Mouse (Mus musculus): ENCODE results near the gene Il18rap. TPM values are rescaled to one million over a fixed set of nuclear protein-coding genes. Genes with fewer than 3 reads are reported as not detected.

Il18rap gene
- polyA plus RNA-seq, 1 experiment: 0.03 TPM

DNA sequence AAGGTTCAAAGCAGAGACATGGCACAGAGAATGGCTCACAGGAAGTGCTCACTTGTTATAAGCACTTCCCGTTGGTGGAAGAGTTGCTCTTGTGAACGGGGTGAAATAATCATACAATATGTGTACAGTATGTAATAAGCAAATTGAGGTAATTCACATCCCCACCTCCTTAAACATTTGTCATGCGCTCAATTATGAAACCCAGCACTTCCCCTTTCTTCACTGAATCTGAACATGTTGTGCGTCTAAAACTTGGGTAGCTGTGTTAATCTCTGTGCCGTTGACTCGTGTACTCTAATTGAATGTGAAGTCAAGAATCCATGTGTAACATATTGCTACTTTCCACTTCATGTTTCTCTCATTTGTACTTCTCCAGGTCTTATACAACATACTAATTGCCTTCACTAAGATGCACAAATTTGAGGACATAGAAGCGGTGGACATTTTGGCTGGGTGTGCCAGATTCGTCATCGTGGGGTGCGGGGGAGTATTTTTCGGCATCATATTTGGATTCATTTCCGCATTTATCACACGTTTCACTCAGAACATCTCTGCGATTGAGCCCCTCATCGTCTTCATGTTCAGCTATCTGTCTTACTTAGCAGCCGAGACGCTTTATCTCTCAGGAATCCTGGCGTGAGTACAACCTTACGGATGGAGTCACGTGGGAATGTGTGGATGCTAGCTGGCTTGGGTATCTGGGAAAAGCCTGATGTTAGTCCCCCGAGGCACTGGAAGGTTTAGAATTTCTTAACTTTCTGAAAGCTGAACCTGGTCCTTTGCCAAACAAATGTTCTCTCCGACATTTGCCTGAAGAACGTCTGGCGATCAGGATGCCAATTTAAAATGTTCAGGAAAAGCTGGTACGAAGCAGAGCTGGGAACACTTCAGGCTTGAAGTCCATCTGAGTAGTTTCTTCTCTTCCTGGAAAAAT is 85.5 kb downstream of the Il18rap start:
- TF ChIP-seq CTCF (IDR thresholded peaks at IDR 0.05; ENCODE audit: borderline replicate concordance, insufficient read depth, low read depth, low read length) (no peak), POLR2A (IDR thresholded peaks at IDR 0.05; ENCODE audit: borderline replicate concordance, insufficient read depth, low read length) (no peak)
- H3K27ac ChIP-seq (ENCODE audit: insufficient read depth, low read length): no peak overlapping the region
- no peaks in the 10 kb centered on the region for H3K27me3 ChIP-seq (ENCODE audit: control insufficient read depth, insufficient read depth, low read length)
- no peak for DNase-seq
- no peaks in the 10 kb centered on the region; the same call in 1 of the 2 replicates for H3K4me1 ChIP-seq (ENCODE audit: control insufficient read depth, insufficient read depth, low read length)
- WGBS: 54% methylated on average over 25 of the region's 25 CpGs
- no peak overlapping the region for H3K4me3 ChIP-seq (replicated peaks; ENCODE audit: insufficient read depth, low read depth, low read length)

Other genes starting within 250 kb of the Il18rap start
- gene Il1rl2, start 190.8 kb upstream of the Il18rap start, polyA plus RNA-seq (2012; rRNA removed): 0.29 and 0.39 TPM in 2 replicates
- 0.05 and 0.33 TPM in 2 replicates for gene Il1rl1, start 85.8 kb upstream of the Il18rap start, polyA plus RNA-seq (2012; rRNA removed)
- gene Il18r1, start 49.8 kb upstream of the Il18rap start, polyA plus RNA-seq (2012; rRNA removed): 0.02 TPM in 1 of 2 replicates, not detected in the other
- 0.17 and 0.20 TPM in 2 replicates for gene Slc9a4, start 64.7 kb downstream of the Il18rap start, polyA plus RNA-seq (2012; rRNA removed)
- 0.92 and 1.4 TPM in 2 replicates for gene Slc9a2, start 165.2 kb downstream of the Il18rap start, polyA plus RNA-seq (2012; rRNA removed)

Data from cerebellum, adult 2 months (tissue).